Mouse (Mus musculus) CH12F3 (cell line): ENCODE data around the gene Cdc6.

ENCODE experiments used
- in situ Hi-C: fragments of 300-500 bp; cut with MboI; formaldehyde crosslinking; loops from 2 replicates; pipeline ENCODE4 v1.14.3; 2020; ENCODE audit warnings: low sequenced_read_pairs

Cdc6 gene

DNA sequence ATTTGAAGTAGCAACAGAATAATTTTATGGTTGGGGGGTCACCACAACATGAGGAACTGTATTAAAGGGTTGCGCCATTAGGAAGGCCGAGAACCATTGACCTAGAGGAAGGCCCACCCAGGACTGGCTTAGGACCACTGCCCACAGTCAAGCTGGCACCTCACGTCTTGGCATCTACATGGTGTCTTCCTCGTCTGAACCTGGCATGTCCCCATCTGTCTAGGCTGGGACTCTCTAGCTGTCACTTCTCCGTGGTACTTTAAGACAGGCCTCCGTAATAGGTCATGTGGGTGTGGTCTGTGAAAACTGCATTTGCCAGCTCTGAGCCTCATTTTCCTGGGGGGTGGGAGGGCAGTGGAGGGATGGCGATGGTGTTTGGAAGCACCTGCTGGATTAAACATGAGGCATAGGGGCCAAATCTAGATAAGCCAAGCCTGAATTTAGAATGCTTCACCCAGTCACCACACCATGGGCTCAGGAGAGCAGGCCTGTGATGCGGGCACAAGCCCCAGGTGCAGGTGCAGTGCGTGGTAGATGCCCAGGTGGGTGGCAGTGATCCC is 65.3 kb downstream of the Cdc6 start:
- in situ Hi-C loops: loop anchor here (5.0 to 10.0 kb wide), 2 partner anchors 36 to 58 kb away; no protein-coding TSS in a partner anchor
